Mouse (Mus musculus) spleen, postnatal 36 days (tissue): Measurements from ENCODE around the gene Vmn1r236.
A peak's percentile ranks its signal among the peaks of the same experiment; 100 is the strongest.

Experiments used
- DNase-seq, 2 experiments: peaks; one replicate each; pipeline ENCODE4 v3.0.0; 2022; ENCODE audit warnings: low spot score in 2 of 2, mixed read lengths in 1 of 2

Gene Vmn1r236

DNA sequence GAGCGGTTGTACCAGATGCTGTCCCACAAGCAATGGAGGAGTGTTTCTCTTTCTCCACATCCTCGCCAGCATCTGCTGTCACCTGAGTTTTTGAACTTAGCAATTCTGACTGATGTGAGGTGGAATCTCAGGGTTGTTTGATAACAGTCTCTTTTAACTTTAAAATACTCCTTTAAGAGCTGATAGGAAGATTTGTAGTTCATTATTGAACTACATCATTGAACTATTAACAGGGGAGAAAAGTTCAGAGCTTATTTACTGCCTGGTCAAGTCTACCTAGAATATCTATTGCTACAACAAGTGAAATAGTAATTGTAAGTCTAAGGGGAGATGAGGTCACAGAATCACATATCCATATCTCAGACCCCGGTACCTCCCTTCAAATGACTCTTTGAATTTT, at the start of gene Vmn1r236:
Vmn1r236 (plus strand) TSS at position 301 of the 400 bp plus-strand sequence.
- DNase-seq, result no peak

DNA sequence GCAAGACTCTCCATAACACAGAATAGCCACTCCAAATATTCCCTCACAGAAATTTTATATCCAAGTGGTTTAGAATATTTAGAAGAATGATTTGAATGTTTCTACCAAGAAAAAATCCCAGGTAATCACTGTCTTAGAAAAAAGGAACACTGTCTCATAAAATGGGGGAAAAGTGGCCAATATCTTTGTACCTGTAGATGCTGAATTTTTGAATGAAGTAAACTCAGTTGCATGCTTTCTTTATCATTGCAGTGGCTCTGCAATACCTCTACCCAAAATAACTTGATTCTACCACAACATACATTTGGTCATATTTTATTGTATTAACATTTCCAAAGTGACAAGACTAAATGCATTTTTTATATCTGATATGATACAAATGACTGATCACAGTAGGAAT, 26.6 kb upstream of the Vmn1r236 start, which contains the start of gene Vmn1r235:
Vmn1r235 (plus strand) TSS at position 301 of the 400 bp plus-strand sequence.
- no peak for DNase-seq

DNA sequence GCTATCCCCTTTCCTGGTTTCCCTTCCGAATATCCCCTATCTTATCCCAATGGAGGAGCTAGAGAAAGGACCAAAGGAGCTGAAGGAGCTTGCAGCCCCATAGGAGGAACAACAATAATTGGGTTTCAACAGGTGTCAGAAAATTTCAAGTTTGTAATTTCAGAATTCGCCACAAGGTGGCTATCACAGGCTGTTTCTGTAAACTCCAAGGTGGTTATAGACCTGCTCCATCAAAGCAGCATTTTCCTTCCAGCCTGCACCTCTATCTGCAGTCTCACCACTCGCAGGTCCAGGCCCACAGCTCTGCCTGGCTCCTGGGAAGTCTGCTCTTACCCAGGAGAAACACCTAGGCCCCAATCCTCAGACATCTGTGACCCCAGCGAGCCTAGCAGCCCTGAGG, 10.6 kb upstream of the Vmn1r236 start:
- peak; percentile 36 to 52 for DNase-seq

DNA sequence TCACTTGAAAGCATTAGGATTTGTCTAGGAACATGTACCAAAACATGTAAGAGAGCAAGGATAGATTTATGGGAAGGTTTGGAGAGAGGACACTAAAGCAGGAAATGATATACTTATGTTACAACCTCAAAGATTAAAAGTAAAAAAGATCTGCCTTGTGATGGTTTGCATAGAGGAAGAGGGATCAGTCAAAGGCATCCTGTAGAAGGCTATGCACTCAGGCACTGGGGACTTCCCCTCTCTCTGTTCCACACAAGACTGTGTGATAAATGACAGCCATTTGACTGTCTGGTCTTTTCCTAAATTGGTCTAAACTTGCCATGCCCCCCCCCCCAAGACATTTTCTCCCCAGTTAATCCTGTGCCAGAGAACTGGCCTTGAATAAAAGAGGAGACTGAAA, 1.7 kb downstream of the Vmn1r236 start:
- no peak for DNase-seq

DNA sequence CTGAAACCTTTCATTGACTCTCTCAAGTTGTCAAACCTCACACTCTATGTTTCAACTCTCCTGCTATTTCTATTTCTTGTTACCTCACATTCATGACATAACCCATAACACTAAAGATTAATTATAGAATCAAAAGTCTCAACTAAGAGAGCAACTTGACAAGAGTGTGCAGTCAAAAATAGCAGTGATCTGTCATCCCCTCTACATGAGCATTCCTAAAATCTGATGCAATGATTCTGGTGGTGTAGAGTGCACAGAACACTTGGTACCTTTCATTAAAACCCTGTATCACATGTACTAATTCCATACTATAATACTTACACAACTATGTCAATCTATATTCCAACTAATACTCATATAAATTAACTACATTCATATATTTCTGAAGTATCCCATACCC, 7.0 kb downstream of the Vmn1r236 start:
- DNase-seq, result no peak

DNA sequence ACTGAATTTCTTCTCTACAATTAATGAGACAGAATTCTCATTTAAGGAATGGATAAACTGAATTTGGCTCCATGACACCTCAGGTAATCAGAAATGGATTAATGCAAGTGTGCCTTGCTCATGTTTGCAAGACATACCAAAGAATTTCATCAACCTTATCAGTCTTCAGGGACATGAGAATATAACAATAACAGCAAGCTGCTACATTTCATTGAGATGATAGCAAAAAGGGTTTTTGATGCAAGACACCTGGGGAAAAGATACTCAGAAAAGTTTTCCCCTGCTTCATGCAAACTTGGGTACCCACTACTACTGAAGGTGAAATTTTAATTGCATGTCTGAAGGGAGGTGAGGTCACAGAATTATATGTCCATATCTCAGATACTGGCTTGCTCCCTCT, 28.8 kb downstream of the Vmn1r236 start, which contains the start of gene Vmn1r237:
Vmn1r237 (plus strand) TSS at position 301 of the 400 bp plus-strand sequence.
- no peak for DNase-seq
